Mouse (Mus musculus) neural tube, embryonic 11.5 days (tissue): ENCODE measurements around the gene Mif. TPM values are rescaled to one million over a fixed set of nuclear protein-coding genes. Genes with fewer than 3 reads are reported as not detected.

Source experiments
- ATAC-seq: fragments of 200-750 bp; cut with Nextera tagmentation; 2 replicates; pipeline ENCODE4 v1.8.0; 2017; ENCODE audit warnings: moderate number of reproducible peaks, mild to moderate bottlenecking, moderate TSS enrichment, moderate library complexity; ENCODE audit not compliant: insufficient read depth, low FRiP score, low TSS enrichment
- DNase-seq: peaks from one replicate; pipeline ENCODE4 v3.0.0-alpha.2; 2015; ENCODE audit warnings: low spot score
- H3K27ac ChIP-seq: fragments of 300-500 bp; sonication (generic); 2 replicates; pipeline ENCODE4 v1.5.1; 2014; ENCODE audit warnings: low read depth, mild to moderate bottlenecking, low read length
- H3K27me3 ChIP-seq: fragments of 300-500 bp; sonication (generic); 2 replicates; pipeline ENCODE4 v1.6.1; 2014; ENCODE audit warnings: mild to moderate bottlenecking, low read length, mixed read lengths; ENCODE audit not compliant: control insufficient read depth, insufficient read depth
- H3K36me3 ChIP-seq: fragments of 300-500 bp; sonication (generic); 2 replicates; pipeline ENCODE4 v1.6.1; 2014; ENCODE audit warnings: mild to moderate bottlenecking, low read length, moderate library complexity, mixed read lengths; ENCODE audit not compliant: control insufficient read depth, insufficient read depth
- H3K4me1 ChIP-seq: fragments of 300-500 bp; sonication (generic); 2 replicates; pipeline ENCODE4 v1.6.1; 2014; ENCODE audit warnings: low read length, mixed read lengths; ENCODE audit not compliant: control insufficient read depth, insufficient read depth
- H3K4me2 ChIP-seq: fragments of 300-500 bp; sonication (generic); 2 replicates; pipeline ENCODE4 v1.6.1; 2014; ENCODE audit warnings: low read depth, mild to moderate bottlenecking, moderate library complexity
- H3K4me3 ChIP-seq: fragments of 300-500 bp; sonication (generic); 2 replicates; pipeline ENCODE4 v1.5.1; 2014; ENCODE audit warnings: low read depth, low read length
- H3K9ac ChIP-seq: fragments of 300-500 bp; sonication (generic); 2 replicates; pipeline ENCODE4 v1.6.1; 2014; ENCODE audit warnings: mild to moderate bottlenecking, low read length
- H3K9me3 ChIP-seq: fragments of 300-500 bp; sonication (generic); 2 replicates; pipeline ENCODE4 v1.6.1; 2016; ENCODE audit warnings: low read length; ENCODE audit not compliant: control insufficient read depth
- WGBS: fragments of 180-500 bp; shearing (Covaris S2); extraction: QIAGEN DNeasy Blood & Tissue Kit; methylation state at CpG from one replicate; pipeline ENCODE4 v1.1.7; 2014; 5-methylcytosine and 5-hydroxymethylcytosine counted together
- polyA plus RNA-seq: library from polyadenylated mRNA; unstranded; fragments of >200 nt; fragmentation: Nextera tagmentation; extraction: Ambion mirVana; gene quantifications from 2 replicates; pipeline ENCODE4 v1.2.1, GENCODE M21; 2014

Mif gene
- polyA plus RNA-seq, 1 experiment from 2014 or later, result 2,361 TPM

DNA sequence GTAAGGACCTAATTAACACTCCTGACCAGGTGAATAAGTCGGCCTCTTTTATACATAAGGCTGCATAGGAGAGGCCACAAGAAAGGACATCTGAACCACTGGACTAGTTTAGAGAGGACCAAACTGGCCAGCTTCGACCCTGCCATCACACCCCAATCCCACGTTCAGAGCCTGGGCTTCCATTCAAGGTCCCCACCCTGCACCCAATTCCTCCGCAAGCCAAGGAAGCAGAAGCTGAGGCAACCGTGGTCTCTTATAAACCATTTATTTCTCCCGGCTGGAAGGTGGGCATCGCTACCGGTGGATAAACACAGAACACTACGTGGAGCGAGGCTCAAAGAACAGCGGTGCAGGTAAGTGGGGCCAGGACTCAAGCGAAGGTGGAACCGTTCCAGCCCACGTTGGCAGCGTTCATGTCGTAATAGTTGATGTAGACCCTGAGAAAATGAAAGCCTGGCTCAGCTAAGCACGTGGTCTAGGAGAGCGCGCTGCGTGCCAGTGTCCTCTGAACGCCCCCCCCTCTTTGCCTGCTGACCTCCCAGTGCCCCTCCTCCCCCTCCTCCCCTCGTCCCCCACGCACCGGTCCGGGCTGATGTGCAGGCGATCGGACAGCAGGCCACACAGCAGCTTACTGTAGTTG, 813 bp downstream of the Mif start:
- ATAC-seq, result peak; percentile 82
- Histone ChIP-seq H3K36me3 (no peaks in the 10 kb centered on the region; the same call in 1 of the 2 replicates), H3K9me3 (no peaks in the 10 kb centered on the region), H3K27me3 (no peaks in the 10 kb centered on the region), H3K9ac (peak overlapping the region; percentile 95), H3K4me3 (peak overlapping the region; percentile 70), H3K27ac (peak overlapping the region; percentile 86), H3K4me2 (peak overlapping the region; percentile 80), H3K4me1 (peaks cover 10% of the 10 kb centered on the region; the same call in 1 of the 2 replicates)
- DNase-seq, result peak; percentile 81
- WGBS, result 2% methylated on average over 27 of the region's 27 CpGs

DNA sequence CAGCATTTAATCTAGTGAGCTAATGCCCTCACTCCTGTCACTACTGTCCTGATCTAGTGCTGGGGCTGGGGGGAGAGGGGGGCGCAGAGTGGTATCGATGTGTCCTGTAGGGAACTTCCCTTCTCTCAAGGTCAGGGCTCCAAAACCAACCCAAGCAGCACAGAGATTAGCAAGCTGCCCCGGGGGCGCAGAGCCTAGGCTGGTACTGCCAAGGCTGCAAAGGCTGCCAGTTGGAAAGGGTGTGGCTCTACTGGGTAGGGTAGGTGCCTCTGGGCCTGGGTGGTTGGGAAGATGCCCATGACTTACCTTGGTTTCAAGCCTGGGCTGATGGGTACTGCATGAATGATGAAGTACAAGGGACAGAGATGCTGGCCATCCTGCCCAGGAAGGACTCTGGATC, 2.4 kb downstream of the Mif start:
- DNase-seq (no peak), ATAC-seq (no peak)
- H3K27me3 ChIP-seq, result no peaks in the 10 kb centered on the region
- no peak overlapping the region for H3K4me2 ChIP-seq
- peaks cover 10% of the 10 kb centered on the region; the same call in 1 of the 2 replicates for H3K4me1 ChIP-seq
- H3K27ac ChIP-seq, result no peak overlapping the region
- H3K9ac ChIP-seq, result no peak overlapping the region
- WGBS, result 99% methylated on average over 4 of the region's 4 CpGs
- H3K36me3 ChIP-seq, result no peaks in the 10 kb centered on the region; the same call in 1 of the 2 replicates
- no peaks in the 10 kb centered on the region for H3K9me3 ChIP-seq
- H3K4me3 ChIP-seq, result no peak overlapping the region

DNA sequence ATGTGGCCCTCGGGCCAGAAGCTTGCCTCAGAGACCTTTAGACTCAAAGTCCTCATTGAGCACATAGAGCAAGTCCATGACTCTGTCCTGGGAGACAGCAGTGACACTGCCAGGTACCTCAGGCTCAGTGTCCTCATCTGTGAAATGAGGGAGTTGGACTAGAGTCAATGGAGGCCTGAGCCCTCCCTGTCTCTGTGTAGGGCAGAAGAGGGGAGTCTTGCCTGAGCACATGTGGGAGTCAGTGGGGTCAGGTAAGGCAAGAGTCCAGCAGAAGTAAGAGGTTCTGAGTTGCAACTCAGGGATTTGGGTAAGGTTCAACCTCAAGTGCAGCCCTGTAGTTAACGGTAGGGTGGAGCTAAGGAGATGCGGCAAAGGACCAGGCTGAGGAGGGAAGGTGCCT, 3.1 kb downstream of the Mif start:
- DNase-seq (no peak), ATAC-seq (no peak)
- Histone ChIP-seq H3K36me3 (no peaks in the 10 kb centered on the region; the same call in 1 of the 2 replicates), H3K4me1 (peaks cover 10% of the 10 kb centered on the region; the same call in 1 of the 2 replicates), H3K9ac (no peak overlapping the region), H3K4me3 (no peak overlapping the region), H3K27me3 (no peaks in the 10 kb centered on the region), H3K27ac (no peak overlapping the region), H3K9me3 (no peaks in the 10 kb centered on the region), H3K4me2 (no peak overlapping the region)
- WGBS, result 88% methylated on average over 3 of the region's 3 CpGs

DNA sequence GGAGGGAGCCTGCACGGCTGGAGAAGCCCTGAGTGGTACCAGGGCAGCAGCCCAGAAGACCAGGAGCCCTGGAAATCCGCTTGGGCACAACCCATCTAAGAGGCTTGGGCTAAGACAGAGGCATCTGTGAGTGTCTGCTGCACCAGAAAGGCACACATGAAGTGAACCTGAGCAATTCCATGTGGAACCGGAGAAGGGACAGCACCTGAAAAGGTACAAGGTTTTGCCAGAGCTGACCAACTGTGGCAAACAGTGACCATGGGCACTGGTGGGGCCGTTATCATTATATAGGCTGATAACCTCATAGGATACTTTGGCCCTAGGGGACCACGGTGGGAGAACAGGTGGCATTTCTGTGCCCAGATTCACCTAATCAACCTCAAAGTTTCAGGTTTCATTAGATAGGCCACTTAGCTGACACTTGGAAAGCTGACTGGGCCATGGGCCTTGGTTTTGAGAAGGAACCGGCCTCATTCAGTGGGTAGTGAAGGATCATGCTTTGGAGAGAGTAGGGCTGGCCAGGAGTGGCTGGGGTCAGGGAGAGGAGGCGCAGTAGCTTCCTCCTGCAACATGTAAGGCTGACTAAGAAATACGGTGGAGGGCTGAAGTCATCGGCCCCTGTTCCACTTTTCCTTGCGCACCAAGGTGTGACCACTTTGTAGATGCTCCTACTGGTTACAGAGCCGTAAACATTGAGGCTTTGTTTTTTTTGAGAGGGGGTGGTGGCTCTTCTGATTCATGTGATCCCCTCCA, 3.7 kb downstream of the Mif start:
- Histone ChIP-seq H3K9me3 (no peaks in the 10 kb centered on the region), H3K4me1 (peaks cover 14% of the 10 kb centered on the region), H3K4me3 (no peak overlapping the region), H3K27ac (no peak overlapping the region), H3K36me3 (no peaks in the 10 kb centered on the region; the same call in 1 of the 2 replicates), H3K4me2 (no peak overlapping the region), H3K27me3 (no peaks in the 10 kb centered on the region), H3K9ac (no peak overlapping the region)
- DNase-seq, result no peak
- WGBS, result 81% methylated on average over 11 of the region's 11 CpGs
- no peak for ATAC-seq

DNA sequence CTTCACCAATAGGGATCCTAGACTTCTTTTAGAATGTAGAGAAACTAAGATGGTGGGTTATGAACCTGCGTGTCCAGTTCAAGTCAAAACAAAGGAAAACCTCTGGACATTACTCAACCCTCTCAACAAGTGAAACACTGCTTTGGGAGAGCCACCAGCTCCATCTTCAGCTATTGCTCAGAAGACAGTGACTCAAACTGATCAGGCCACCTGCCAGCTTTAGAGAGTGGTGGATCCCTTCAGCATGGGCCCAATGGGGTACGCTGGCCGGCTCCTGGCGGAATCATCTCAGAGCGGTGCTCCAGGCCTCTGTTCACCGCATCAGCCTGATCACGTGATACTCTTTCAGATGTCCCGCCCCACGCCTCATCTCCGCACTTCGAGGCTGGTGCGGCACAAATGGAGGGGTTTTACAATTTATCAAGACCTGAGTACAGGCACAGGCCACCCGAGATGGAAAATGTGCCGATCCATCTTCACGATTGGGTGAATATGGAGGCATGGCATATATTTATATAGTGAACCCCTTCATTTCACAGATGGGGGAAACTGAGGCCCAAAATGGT, 4.5 kb downstream of the Mif start:
- DNase-seq, result no peak
- Histone ChIP-seq H3K27ac (no peak overlapping the region), H3K4me2 (no peak overlapping the region), H3K27me3 (no peaks in the 10 kb centered on the region), H3K4me3 (no peak overlapping the region), H3K36me3 (no peaks in the 10 kb centered on the region; the same call in 1 of the 2 replicates), H3K9ac (no peak overlapping the region), H3K4me1 (peaks cover 9% of the 10 kb centered on the region), H3K9me3 (no peaks in the 10 kb centered on the region)
- no peak for ATAC-seq
- WGBS, result 86% methylated on average over 15 of the region's 15 CpGs

DNA sequence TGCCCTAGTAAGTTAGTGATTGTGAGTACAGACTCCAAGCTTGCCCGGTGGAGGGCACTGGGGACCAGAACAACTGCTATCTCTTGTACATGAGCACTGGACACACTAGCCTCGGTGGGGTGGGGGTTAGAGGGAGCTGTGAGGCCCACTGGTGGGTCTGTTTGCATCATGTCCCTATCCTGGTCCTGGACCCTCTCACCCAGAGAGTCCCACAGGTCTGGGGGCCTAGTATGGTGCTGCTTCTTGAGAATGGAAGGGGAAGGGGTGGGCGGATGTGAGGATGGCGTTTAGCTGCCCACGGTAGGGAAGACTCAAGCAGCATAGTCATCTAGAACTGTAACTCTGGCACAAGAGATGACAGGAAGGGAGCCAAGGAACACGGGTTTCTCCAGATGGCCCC, 5.2 kb downstream of the Mif start:
- ATAC-seq (no peak), DNase-seq (no peak)
- H3K9ac ChIP-seq, result no peak overlapping the region
- H3K4me3 ChIP-seq, result no peak overlapping the region
- H3K27ac ChIP-seq, result no peak overlapping the region
- H3K4me2 ChIP-seq, result no peak overlapping the region
- H3K9me3 ChIP-seq, result no peaks in the 10 kb centered on the region
- WGBS, result 91% methylated on average over 6 of the region's 6 CpGs
- H3K27me3 ChIP-seq, result no peaks in the 10 kb centered on the region
- no peaks in the 10 kb centered on the region; the same call in 1 of the 2 replicates for H3K36me3 ChIP-seq
- H3K4me1 ChIP-seq, result peaks cover 8% of the 10 kb centered on the region

DNA sequence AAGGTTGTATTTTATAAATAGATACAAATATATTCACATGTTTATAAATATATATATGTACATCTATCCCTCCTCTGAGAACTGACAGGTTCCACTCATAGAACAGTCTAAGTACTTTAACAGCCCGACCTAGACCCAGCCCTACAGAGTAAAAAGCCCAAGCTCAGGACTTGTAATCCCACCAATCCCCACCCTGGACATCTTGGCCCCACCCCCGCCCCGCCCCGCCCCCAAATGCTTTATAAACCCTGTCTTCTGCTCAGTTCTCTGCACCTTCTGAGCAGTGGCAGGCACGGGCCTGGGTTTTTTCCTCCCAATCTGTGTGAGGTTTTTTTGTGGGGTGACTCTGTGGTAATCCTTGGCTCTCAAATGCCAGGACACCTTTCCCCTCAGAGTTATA, 5.9 kb downstream of the Mif start:
- no peaks in the 10 kb centered on the region; the same call in 1 of the 2 replicates for H3K36me3 ChIP-seq
- H3K4me2 ChIP-seq, result no peak overlapping the region
- no peak overlapping the region for H3K27ac ChIP-seq
- ATAC-seq (no peak), DNase-seq (no peak)
- no peak overlapping the region for H3K4me3 ChIP-seq
- H3K27me3 ChIP-seq, result no peaks in the 10 kb centered on the region
- WGBS, result 44% methylated on average over 5 of the region's 5 CpGs
- no peaks in the 10 kb centered on the region for H3K9me3 ChIP-seq
- H3K9ac ChIP-seq, result no peak overlapping the region
- H3K4me1 ChIP-seq, result peaks cover 8% of the 10 kb centered on the region

DNA sequence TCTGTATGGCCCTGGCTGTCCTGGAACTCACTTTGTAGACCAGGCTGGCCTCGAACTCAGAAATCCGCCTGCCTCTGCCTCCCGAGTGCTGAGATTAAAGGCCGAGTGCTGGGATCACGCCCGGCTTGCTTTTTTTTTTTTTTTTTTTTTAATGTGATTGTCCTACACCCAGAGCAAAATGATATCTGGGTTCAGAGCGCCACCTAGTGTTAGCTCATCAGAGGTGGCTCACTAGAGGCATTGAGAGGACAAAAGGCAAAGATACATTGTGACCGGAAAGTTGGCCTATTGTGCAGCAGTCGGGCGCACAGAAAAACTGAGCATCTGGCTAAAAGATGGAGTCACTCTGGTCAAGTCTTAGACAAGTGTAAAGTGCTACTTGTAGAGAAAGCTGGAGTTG, 6.6 kb downstream of the Mif start:
- ATAC-seq (peak; percentile 67), DNase-seq (peak; percentile 84)
- no peaks in the 10 kb centered on the region for H3K27me3 ChIP-seq
- no peak overlapping the region for H3K4me2 ChIP-seq
- WGBS, result 32% methylated on average over 10 of the region's 10 CpGs
- no peaks in the 10 kb centered on the region; the same call in 1 of the 2 replicates for H3K36me3 ChIP-seq
- no peak overlapping the region for H3K4me3 ChIP-seq
- no peaks in the 10 kb centered on the region for H3K9me3 ChIP-seq
- peaks cover 6% of the 10 kb centered on the region for H3K4me1 ChIP-seq
- H3K27ac ChIP-seq, result no peak overlapping the region
- no peak overlapping the region for H3K9ac ChIP-seq
